Mouse (Mus musculus): ENCODE data around the gene Krtap17-1. TPM values are rescaled to one million over a fixed set of nuclear protein-coding genes. Genes with fewer than 3 reads are reported as not detected.

Krtap17-1 gene
- polyA plus RNA-seq, 1 experiment from 2014 or later: not detected

- Histone ChIP-seq H3K9me3 (no peaks in the 10 kb centered on the region), H3K4me1 (replicated peaks) (peaks cover 7% of the 10 kb centered on the region), H3K4me3 (no peak overlapping the region), H3K36me3 (no peaks in the 10 kb centered on the region), H3K27ac (no peak overlapping the region), H3K27me3 (ENCODE audit: insufficient read depth, poor library complexity, severe bottlenecking) (peaks cover 24% of the 10 kb centered on the region)
- no peak for DNase-seq (ENCODE audit: low spot score)
- WGBS: 75% methylated on average over 4 of the region's 4 CpGs
Observed at GRCm38 (mm10) chr11:99994384-99994661, 529 bp upstream of the Krtap17-1 start.

DNA sequence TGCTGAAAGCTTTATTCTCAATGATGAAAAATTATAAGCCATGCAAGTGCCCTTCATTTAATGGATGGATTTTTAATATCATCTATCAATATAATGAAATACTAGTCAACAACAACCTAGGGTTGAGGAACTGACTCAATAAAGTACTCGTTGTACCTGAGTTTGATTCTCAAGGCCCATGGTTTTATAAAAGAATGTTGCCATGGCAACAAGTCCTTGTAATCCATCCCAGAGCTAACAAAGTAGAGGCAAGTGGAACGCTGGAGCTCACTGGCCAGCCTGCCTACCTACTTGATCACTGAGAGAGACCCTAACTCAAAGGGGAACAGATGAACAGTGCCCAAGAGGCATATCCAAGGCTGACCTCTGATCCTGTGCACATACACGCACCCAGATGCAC, 3.2 kb downstream of the Krtap17-1 start:
- Histone ChIP-seq H3K4me3 (no peak overlapping the region), H3K9me3 (no peaks in the 10 kb centered on the region), H3K4me1 (replicated peaks) (peaks cover 7% of the 10 kb centered on the region), H3K27me3 (ENCODE audit: insufficient read depth, poor library complexity, severe bottlenecking) (peaks cover 26% of the 10 kb centered on the region), H3K27ac (no peak overlapping the region), H3K36me3 (no peaks in the 10 kb centered on the region)
- 81% methylated on average over 3 of the region's 3 CpGs for WGBS
- DNase-seq (ENCODE audit: low spot score): no peak

- peaks cover 7% of the 10 kb centered on the region for H3K4me1 ChIP-seq (replicated peaks)
- H3K4me3 ChIP-seq: no peak overlapping the region
- H3K27ac ChIP-seq: no peak overlapping the region
- 89% methylated on average over 6 of the region's 6 CpGs for WGBS
- no peaks in the 10 kb centered on the region for H3K36me3 ChIP-seq
- no peaks in the 10 kb centered on the region for H3K9me3 ChIP-seq
- no peak for DNase-seq (ENCODE audit: low spot score)
- H3K27me3 ChIP-seq (ENCODE audit: insufficient read depth, poor library complexity, severe bottlenecking): peaks cover 27% of the 10 kb centered on the region
Observed at GRCm38 (mm10) chr11:99989881-99990405, 3.9 kb downstream of the Krtap17-1 start.

DNA sequence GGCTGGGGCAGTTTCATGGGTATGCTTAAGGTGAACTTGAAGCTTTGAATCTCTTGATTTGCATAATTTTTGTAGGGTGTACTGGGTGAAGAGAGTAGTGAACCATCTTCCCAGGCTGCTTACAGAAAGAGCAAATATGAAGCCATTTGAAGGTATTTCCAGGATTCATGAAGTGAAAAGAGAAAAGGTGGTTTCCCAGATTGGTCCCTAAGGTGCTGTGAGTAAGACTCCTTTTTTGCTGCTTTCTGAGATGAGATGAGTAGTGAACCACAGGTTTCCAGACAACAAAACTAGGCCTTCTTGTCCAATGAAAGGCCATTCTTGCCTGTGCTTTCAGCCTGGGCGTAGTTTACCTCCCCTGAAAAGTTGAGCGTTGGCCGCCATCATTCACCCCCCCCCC, 5.3 kb downstream of the Krtap17-1 start:
- Histone ChIP-seq H3K27ac (no peak overlapping the region), H3K9me3 (no peaks in the 10 kb centered on the region), H3K4me3 (no peak overlapping the region), H3K4me1 (replicated peaks) (peaks cover 4% of the 10 kb centered on the region), H3K27me3 (ENCODE audit: insufficient read depth, poor library complexity, severe bottlenecking) (peaks cover 15% of the 10 kb centered on the region), H3K36me3 (no peaks in the 10 kb centered on the region)
- no peak for DNase-seq (ENCODE audit: low spot score)
- 90% methylated on average over 3 of the region's 3 CpGs for WGBS

DNA sequence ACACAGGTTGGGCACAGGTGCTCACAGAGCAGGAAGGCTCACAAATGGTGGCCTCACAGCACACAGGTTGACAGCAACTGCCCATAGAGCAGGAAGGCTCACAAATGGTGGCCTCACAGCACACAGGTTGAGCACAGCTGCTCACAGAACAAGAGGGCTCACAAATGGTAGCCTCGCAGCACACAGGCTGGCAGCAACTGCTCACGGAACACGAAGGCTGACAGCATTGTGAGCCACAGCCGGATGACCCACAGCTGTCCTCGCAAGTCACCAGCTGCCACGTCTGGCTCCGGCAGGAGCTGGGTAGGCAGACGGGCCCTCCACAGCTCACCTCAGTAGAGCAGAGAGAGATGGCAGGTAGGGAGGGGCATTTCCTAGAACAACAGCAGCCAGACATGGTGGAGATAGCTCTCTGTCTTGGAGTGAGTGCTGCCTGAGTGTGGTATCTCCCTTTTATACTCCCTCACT, 7.6 kb downstream of the Krtap17-1 start, which contains the start of gene Krtap16-1:
TSS of gene Krtap16-1 (minus strand) at position 418 of the 468 bp plus-strand sequence.
- H3K27me3 ChIP-seq (ENCODE audit: insufficient read depth, poor library complexity, severe bottlenecking): peaks cover 3% of the 10 kb centered on the region; the same call in 1 of the 2 replicates

DNA sequence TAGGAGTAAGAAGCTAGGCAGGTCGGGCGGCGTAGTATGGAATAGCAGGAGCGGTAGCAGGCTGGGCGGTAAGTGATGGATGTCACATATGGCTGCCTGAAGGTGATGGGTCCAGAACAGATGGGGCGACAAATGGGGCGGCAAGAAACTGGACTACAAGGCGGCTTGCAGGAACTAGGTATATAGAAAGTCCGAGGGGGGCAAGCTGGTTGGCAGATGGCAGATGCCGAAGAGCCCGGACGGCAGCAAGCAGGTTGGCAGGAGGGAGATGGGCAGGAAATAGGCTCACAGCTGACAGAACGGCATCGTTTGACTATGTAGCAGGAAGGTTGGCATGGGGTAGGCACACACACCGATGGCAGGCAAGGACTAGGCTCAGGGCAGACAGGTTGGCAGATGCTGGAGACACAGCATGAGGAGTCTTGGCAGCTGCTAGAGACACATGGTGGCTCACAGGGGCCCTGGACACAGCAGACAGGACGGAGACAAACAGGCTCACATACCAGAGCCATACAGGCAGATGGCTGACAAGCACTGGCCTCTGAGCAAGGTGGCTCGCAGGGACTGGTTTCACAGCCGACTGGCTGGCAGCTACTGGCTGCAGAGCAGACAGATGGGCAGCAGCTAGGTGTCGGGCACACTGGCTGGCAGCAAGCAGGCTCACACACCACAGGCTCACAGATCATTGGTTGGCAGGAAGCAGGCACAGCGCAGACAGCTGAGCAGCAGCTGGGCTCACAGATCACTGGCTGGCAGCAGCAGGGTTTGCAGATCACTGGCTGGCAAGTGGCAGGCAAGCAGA, 8.3 kb downstream of the Krtap17-1 start:
- no peaks in the 10 kb centered on the region for H3K36me3 ChIP-seq
- 88% methylated on average over 20 of the region's 20 CpGs for WGBS
- H3K4me3 ChIP-seq: no peak overlapping the region
- no peak for DNase-seq (ENCODE audit: low spot score)
- no peaks in the 10 kb centered on the region for H3K4me1 ChIP-seq (replicated peaks)
- H3K9me3 ChIP-seq: no peaks in the 10 kb centered on the region
- H3K27me3 ChIP-seq (ENCODE audit: insufficient read depth, poor library complexity, severe bottlenecking): peaks cover 3% of the 10 kb centered on the region; the same call in 1 of the 2 replicates
- H3K27ac ChIP-seq: no peak overlapping the region

More for the DNA sequence above, 7.6 kb downstream of the Krtap17-1 start, which contains the start of gene Krtap16-1:
- Histone ChIP-seq H3K4me3 (no peak within 1 kb of the TSS), H3K36me3 (no peaks in the 10 kb centered on the region), H3K27ac (no peak within 1 kb of the TSS), H3K9me3 (no peaks in the 10 kb centered on the region), H3K4me1 (replicated peaks) (no peaks in the 10 kb centered on the region)
- WGBS: 80% methylated on average over 8 of the region's 8 CpGs
- DNase-seq (ENCODE audit: low spot score): no peak

DNA sequence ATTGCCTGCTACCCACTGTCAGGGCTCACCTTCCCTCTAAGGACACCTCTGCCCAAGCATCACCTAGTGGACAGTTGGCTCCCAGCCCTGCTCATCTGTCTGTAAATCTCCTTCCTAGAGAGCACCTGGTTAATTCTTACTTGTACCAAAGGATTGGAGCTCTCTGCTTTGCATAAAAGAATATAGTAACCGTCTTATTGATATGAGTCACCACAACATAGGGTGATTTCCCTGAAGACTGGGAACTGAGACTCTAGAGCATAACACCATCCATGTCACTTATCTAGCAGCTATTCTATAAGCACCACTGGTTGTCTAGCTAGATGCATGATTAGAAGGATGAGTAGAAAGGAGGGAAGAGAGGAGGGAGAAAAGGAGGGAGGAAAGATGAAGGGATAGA, 10.4 kb downstream of the Krtap17-1 start:
- 79% methylated on average over 1 of the region's 1 CpGs for WGBS
- Histone ChIP-seq H3K27ac (no peak overlapping the region), H3K4me3 (no peak overlapping the region), H3K9me3 (no peaks in the 10 kb centered on the region), H3K36me3 (no peaks in the 10 kb centered on the region), H3K4me1 (replicated peaks) (no peaks in the 10 kb centered on the region), H3K27me3 (ENCODE audit: insufficient read depth, poor library complexity, severe bottlenecking) (peaks cover 3% of the 10 kb centered on the region; the same call in 1 of the 2 replicates)
- DNase-seq (ENCODE audit: low spot score): no peak

- Histone ChIP-seq H3K27me3 (ENCODE audit: insufficient read depth, poor library complexity, severe bottlenecking) (peaks cover 3% of the 10 kb centered on the region; the same call in 1 of the 2 replicates), H3K9me3 (no peaks in the 10 kb centered on the region), H3K36me3 (no peaks in the 10 kb centered on the region), H3K4me3 (no peak overlapping the region), H3K27ac (no peak overlapping the region), H3K4me1 (replicated peaks) (no peaks in the 10 kb centered on the region)
- 85% methylated on average over 9 of the region's 9 CpGs for WGBS
- no peak for DNase-seq (ENCODE audit: low spot score)
Observed at GRCm38 (mm10) chr11:99982731-99983130, 11.1 kb downstream of the Krtap17-1 start.

GRCm38 (mm10) chr11:99978953-99979352, 14.8 kb downstream of the Krtap17-1 start, which contains the start of gene Krtap29-1:
TSS of gene Krtap29-1 (minus strand) at chr11:99979053.
- no peak for DNase-seq (ENCODE audit: low spot score)
- H3K9me3 ChIP-seq: peaks cover 4% of the 10 kb centered on the region; the same call in 1 of the 2 replicates
- H3K4me3 ChIP-seq: no peak within 1 kb of the TSS
- H3K4me1 ChIP-seq (replicated peaks): no peaks in the 10 kb centered on the region
- no peaks in the 10 kb centered on the region for H3K36me3 ChIP-seq
- no peaks in the 10 kb centered on the region for H3K27me3 ChIP-seq (ENCODE audit: insufficient read depth, poor library complexity, severe bottlenecking)
- 74% methylated on average over 5 of the region's 5 CpGs for WGBS
- H3K27ac ChIP-seq: no peak within 1 kb of the TSS

DNA sequence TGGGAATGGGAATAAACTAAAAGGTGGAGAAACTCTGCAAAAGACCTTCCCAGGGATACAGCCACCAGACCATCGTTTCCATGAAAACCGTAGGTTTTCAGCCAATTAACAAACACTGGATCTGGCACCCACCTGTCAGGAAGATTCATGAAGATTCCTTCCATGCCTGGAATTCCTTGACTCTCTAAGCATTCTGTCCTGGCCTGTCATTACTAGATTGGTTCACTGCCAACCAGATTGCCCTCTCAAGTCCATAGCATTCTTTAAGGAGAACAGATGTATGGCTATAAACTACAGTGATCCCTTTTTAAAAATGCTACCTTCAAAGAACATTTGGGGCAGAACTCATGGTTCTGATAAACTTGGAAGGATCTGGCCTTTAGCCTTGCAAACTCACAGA, 27.8 kb downstream of the Krtap17-1 start:
- no peaks in the 10 kb centered on the region for H3K36me3 ChIP-seq
- no peaks in the 10 kb centered on the region for H3K9me3 ChIP-seq
- WGBS: 69% methylated on average over 2 of the region's 2 CpGs
- H3K27me3 ChIP-seq (ENCODE audit: insufficient read depth, poor library complexity, severe bottlenecking): no peaks in the 10 kb centered on the region
- H3K27ac ChIP-seq: no peak overlapping the region
- peaks cover 5% of the 10 kb centered on the region; the same call in 1 of the 2 replicates for H3K4me1 ChIP-seq (replicated peaks)
- no peak overlapping the region for H3K4me3 ChIP-seq
- no peak for DNase-seq (ENCODE audit: low spot score)

- WGBS: 53% methylated on average over 6 of the region's 6 CpGs
- Histone ChIP-seq H3K27ac (no peak overlapping the region), H3K27me3 (ENCODE audit: insufficient read depth, poor library complexity, severe bottlenecking) (no peaks in the 10 kb centered on the region), H3K9me3 (no peaks in the 10 kb centered on the region), H3K4me1 (replicated peaks) (peaks cover 5% of the 10 kb centered on the region; the same call in 1 of the 2 replicates), H3K36me3 (no peaks in the 10 kb centered on the region), H3K4me3 (no peak overlapping the region)
- no peak for DNase-seq (ENCODE audit: low spot score)
Observed at GRCm38 (mm10) chr11:99964213-99964612, 29.6 kb downstream of the Krtap17-1 start.

GRCm38 (mm10) chr11:99948175-99948574, 45.6 kb downstream of the Krtap17-1 start, which contains the start of gene Krtap9-5:
TSS of gene Krtap9-5 (plus strand) at chr11:99948475.
- 91% methylated on average over 2 of the region's 2 CpGs for WGBS

More at GRCm38 (mm10) chr11:99948175-99948574, 45.6 kb downstream of the Krtap17-1 start, which contains the start of gene Krtap9-5:
- no peaks in the 10 kb centered on the region for H3K36me3 ChIP-seq
- peaks cover 5% of the 10 kb centered on the region; the same call in 1 of the 2 replicates for H3K4me1 ChIP-seq (replicated peaks)
- no peak for DNase-seq (ENCODE audit: low spot score)
- H3K27ac ChIP-seq: no peak within 1 kb of the TSS; the same call in 1 of the 2 replicates
- H3K27me3 ChIP-seq (ENCODE audit: insufficient read depth, poor library complexity, severe bottlenecking): no peaks in the 10 kb centered on the region
- H3K4me3 ChIP-seq: no peak within 1 kb of the TSS
- H3K9me3 ChIP-seq: 0 out of 2 replicates have a peak, but pooled peaks cover 8% of the 10 kb centered on the region
